Mouse (Mus musculus): ENCODE results near the gene Csnk2a2. TPM values are rescaled to one million over a fixed set of nuclear protein-coding genes. Genes with fewer than 3 reads are reported as not detected.
A peak's percentile ranks its signal among the peaks of the same experiment; 100 is the strongest.

The Csnk2a2 gene
- polyA plus RNA-seq, 1 experiment from 2014 or later: 7.3 TPM

GRCm38 (mm10) chr8:95468995-95469394 is 20.8 kb downstream of the Csnk2a2 start:
- no peak overlapping the region for H3K4me2 ChIP-seq
- no peaks in the 10 kb centered on the region for H3K9me3 ChIP-seq (replicated peaks)
- H3K4me1 ChIP-seq: no peaks in the 10 kb centered on the region
- peaks cover 63% of the 10 kb centered on the region for H3K36me3 ChIP-seq
- H3K9ac ChIP-seq (replicated peaks): no peak overlapping the region
- 98% methylated on average over 3 of the region's 3 CpGs for WGBS
- no peak overlapping the region for H3K4me3 ChIP-seq (replicated peaks)
- H3K27ac ChIP-seq (replicated peaks): no peak overlapping the region
- no peak for ATAC-seq (ENCODE audit: low FRiP score)
- no peaks in the 10 kb centered on the region for H3K27me3 ChIP-seq (replicated peaks)

DNA sequence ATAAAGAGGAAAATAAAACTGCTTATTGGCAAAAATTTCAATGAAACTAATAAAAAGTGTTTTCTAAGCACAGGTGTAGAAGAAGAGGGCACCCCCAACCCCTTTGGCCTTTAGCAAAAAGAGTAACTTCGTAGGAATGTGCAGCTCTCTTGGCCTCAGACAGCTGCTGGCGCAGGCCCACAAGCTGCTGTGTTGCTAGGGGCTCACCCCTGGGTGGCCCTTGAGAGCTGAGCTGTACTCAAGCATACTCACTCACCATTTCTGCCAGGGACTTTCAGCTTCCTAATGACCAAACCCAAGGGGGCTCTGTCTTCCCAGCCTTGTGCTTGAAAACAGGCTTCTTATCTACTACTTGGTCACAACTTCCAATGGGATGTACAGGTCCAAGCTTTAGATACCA is 23.3 kb downstream of the Csnk2a2 start:
- H3K9me3 ChIP-seq (replicated peaks): no peaks in the 10 kb centered on the region
- H3K36me3 ChIP-seq: peaks cover 54% of the 10 kb centered on the region
- H3K4me2 ChIP-seq: no peak overlapping the region
- H3K27ac ChIP-seq (replicated peaks): no peak overlapping the region
- no peak overlapping the region for H3K9ac ChIP-seq (replicated peaks)
- H3K4me1 ChIP-seq: no peaks in the 10 kb centered on the region
- H3K27me3 ChIP-seq (replicated peaks): no peaks in the 10 kb centered on the region
- H3K4me3 ChIP-seq (replicated peaks): no peak overlapping the region
- no peak for ATAC-seq (ENCODE audit: low FRiP score)
- WGBS: 88% methylated on average over 2 of the region's 2 CpGs

- Histone ChIP-seq H3K9me3 (replicated peaks) (no peaks in the 10 kb centered on the region), H3K4me1 (no peaks in the 10 kb centered on the region), H3K4me2 (no peak overlapping the region), H3K36me3 (peaks cover 85% of the 10 kb centered on the region), H3K4me3 (replicated peaks) (no peak overlapping the region), H3K27me3 (replicated peaks) (no peaks in the 10 kb centered on the region), H3K27ac (replicated peaks) (no peak overlapping the region), H3K9ac (replicated peaks) (no peak overlapping the region)
- 57% methylated on average over 8 of the region's 8 CpGs for WGBS
- ATAC-seq (ENCODE audit: low FRiP score): no peak
These were observed 37.3 kb downstream of the Csnk2a2 start for GRCm38 (mm10) chr8:95452518-95452917.

- Histone ChIP-seq H3K4me1 (no peaks in the 10 kb centered on the region), H3K27ac (replicated peaks) (no peak overlapping the region), H3K9ac (replicated peaks) (no peak overlapping the region), H3K4me2 (no peak overlapping the region), H3K9me3 (replicated peaks) (no peaks in the 10 kb centered on the region), H3K27me3 (replicated peaks) (no peaks in the 10 kb centered on the region), H3K36me3 (peaks cover 71% of the 10 kb centered on the region), H3K4me3 (replicated peaks) (no peak overlapping the region)
- no peak for ATAC-seq (ENCODE audit: low FRiP score)
- WGBS: 97% methylated on average over 5 of the region's 5 CpGs
These were observed 39.6 kb downstream of the Csnk2a2 start for GRCm38 (mm10) chr8:95450271-95450670.

DNA sequence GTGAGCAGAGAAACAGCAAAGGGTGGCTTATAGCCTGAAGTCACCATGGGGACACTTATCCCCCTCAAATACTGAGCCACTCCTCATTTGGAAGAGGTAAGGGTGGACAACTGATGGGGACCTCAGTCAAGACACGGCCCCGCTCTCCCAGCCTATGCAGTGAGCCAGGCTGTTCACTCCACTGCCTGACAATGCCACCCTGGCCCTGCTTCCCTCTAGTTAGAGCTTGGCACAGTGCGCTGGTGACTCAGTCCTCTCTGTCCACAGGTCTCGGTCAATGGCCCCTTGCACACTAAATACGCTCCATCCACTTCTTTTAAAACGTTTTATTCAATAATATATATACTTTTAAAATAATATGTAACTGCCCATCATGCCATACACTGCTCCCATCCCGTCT is 42.2 kb downstream of the Csnk2a2 start:
- Histone ChIP-seq H3K4me3 (replicated peaks) (no peak overlapping the region), H3K4me1 (no peaks in the 10 kb centered on the region), H3K9me3 (replicated peaks) (no peaks in the 10 kb centered on the region), H3K27me3 (replicated peaks) (no peaks in the 10 kb centered on the region), H3K9ac (replicated peaks) (no peak overlapping the region), H3K4me2 (no peak overlapping the region), H3K36me3 (peaks cover 51% of the 10 kb centered on the region), H3K27ac (replicated peaks) (no peak overlapping the region)
- WGBS: 90% methylated on average over 7 of the region's 7 CpGs
- no peak for ATAC-seq (ENCODE audit: low FRiP score)

GRCm38 (mm10) chr8:95445042-95445441 is 44.8 kb downstream of the Csnk2a2 start:
- no peak overlapping the region for H3K4me3 ChIP-seq (replicated peaks)
- ATAC-seq (ENCODE audit: low FRiP score): no peak
- H3K4me2 ChIP-seq: no peak overlapping the region
- H3K4me1 ChIP-seq: no peaks in the 10 kb centered on the region
- H3K36me3 ChIP-seq: peaks cover 31% of the 10 kb centered on the region
- H3K27me3 ChIP-seq (replicated peaks): no peaks in the 10 kb centered on the region
- no peak overlapping the region for H3K9ac ChIP-seq (replicated peaks)
- H3K9me3 ChIP-seq (replicated peaks): no peaks in the 10 kb centered on the region
- WGBS: 80% methylated on average over 4 of the region's 4 CpGs
- no peak overlapping the region for H3K27ac ChIP-seq (replicated peaks)

DNA sequence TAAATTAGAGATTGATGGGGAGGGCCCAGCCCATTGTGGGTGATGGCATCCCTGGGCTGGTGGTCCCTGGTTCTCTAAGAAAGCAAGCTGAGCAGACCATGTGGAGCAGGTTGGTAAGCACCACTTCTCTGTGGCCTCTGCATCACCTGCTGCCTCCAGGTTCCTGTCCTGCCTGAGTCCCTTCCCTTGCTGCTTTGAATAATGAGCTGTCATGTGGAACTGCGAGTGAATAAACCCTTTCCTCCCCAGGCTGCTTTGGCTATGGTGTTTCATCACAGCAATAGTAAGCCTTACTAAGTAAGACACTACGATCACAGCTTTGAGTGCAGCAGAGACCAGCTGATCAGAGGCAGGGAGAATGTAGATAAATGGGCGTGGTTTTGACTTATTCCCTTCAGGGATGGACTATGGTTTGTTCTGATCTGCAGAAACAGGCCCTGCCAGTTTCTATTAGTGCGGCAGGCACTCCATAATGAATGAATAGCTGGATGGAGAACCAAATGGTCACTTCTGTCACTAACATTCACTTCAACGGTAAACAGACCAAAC is 48.3 kb downstream of the Csnk2a2 start:
- Histone ChIP-seq H3K4me1 (no peaks in the 10 kb centered on the region), H3K4me3 (replicated peaks) (no peak overlapping the region), H3K4me2 (no peak overlapping the region), H3K27ac (replicated peaks) (no peak overlapping the region), H3K9me3 (replicated peaks) (no peaks in the 10 kb centered on the region), H3K9ac (replicated peaks) (no peak overlapping the region), H3K36me3 (no peaks in the 10 kb centered on the region), H3K27me3 (replicated peaks) (no peaks in the 10 kb centered on the region)
- ATAC-seq (ENCODE audit: low FRiP score): no peak
- WGBS: 66% methylated on average over 5 of the region's 5 CpGs

DNA sequence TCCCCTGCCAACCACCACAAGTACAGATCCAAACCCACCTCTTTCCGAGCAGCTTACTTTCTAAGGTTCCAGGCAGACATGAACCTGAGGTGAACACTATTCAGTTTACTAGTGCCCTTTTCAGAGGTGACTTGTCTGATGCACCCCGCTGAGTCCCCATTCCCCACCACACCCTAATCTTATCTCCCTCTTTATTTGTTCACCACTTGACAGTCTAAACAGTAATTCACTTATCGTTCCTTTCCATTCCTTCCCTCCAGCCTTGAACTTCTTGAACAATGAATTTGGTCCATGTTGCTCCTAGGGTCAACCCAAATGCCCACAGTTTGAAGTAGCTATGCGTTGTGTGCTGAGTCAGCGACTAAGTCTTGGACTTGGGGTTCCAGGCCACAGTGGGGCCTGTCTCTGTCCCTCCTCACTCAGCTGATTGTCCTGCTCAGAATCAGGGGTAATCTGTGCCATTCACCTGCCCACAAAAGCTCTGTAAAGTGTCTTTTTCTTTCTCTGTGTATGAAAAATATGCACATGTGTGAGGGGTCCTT is 49.6 kb downstream of the Csnk2a2 start:
- no peaks in the 10 kb centered on the region for H3K9me3 ChIP-seq (replicated peaks)
- H3K4me2 ChIP-seq: no peak overlapping the region
- no peak overlapping the region for H3K27ac ChIP-seq (replicated peaks)
- no peaks in the 10 kb centered on the region for H3K27me3 ChIP-seq (replicated peaks)
- H3K4me3 ChIP-seq (replicated peaks): no peak overlapping the region
- H3K9ac ChIP-seq (replicated peaks): no peak overlapping the region
- ATAC-seq (ENCODE audit: low FRiP score): no peak
- WGBS: 94% methylated on average over 5 of the region's 5 CpGs
- H3K4me1 ChIP-seq: no peaks in the 10 kb centered on the region
- H3K36me3 ChIP-seq: no peaks in the 10 kb centered on the region

DNA sequence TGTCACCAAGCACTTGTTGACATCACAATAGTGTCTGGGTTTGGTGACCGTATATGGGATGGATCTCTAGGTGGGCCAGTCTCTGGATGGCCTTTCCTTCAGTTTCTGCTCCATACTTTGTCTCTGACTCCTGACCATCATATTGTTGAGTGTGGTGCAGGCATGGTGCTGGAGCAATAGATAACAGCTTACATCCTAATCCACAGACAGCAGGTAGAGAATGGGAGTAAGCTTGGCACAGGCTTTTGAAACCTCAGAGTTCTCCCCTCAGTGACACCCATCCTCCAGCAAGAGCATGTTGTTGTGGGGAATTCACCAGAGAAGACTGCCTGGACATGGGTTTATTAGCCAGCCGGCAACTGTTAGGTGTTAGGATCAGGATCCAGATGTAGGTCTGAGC is 50.4 kb downstream of the Csnk2a2 start:
- Histone ChIP-seq H3K27me3 (replicated peaks) (no peaks in the 10 kb centered on the region), H3K4me2 (no peak overlapping the region), H3K9me3 (replicated peaks) (no peaks in the 10 kb centered on the region), H3K4me1 (no peaks in the 10 kb centered on the region), H3K36me3 (no peaks in the 10 kb centered on the region), H3K4me3 (replicated peaks) (no peak overlapping the region), H3K27ac (replicated peaks) (no peak overlapping the region), H3K9ac (replicated peaks) (no peak overlapping the region)
- ATAC-seq (ENCODE audit: low FRiP score): no peak
- 93% methylated on average over 2 of the region's 2 CpGs for WGBS

GRCm38 (mm10) chr8:95437341-95437992 is 52.4 kb downstream of the Csnk2a2 start:
- Histone ChIP-seq H3K9me3 (replicated peaks) (no peaks in the 10 kb centered on the region), H3K4me3 (replicated peaks) (no peak overlapping the region), H3K4me1 (peaks cover 17% of the 10 kb centered on the region), H3K4me2 (no peak overlapping the region), H3K36me3 (no peaks in the 10 kb centered on the region), H3K27me3 (replicated peaks) (no peaks in the 10 kb centered on the region), H3K9ac (replicated peaks) (no peak overlapping the region), H3K27ac (replicated peaks) (no peak overlapping the region)
- ATAC-seq (ENCODE audit: low FRiP score): no peak
- 56% methylated on average over 5 of the region's 5 CpGs for WGBS

DNA sequence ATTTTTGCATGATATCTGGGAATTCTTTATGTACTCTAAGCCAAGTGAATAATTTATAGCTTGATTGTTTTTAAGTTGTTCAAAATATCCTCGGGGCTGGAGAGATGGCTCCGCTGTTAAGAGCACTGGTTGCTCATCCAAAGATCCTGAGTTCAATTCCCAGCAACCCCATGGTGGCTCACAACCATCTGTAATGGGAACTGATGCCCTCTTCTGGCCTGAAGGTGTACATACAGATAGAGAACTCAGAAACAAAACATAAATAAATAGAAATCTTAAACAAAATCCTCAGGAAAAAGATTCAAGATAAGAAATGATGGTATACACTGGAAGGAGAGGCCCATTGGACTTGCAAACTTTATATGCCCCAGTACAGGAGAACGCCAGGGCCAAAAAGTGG is 53.9 kb downstream of the Csnk2a2 start:
- Histone ChIP-seq H3K4me2 (no peak overlapping the region), H3K27ac (replicated peaks) (no peak overlapping the region), H3K27me3 (replicated peaks) (no peaks in the 10 kb centered on the region), H3K4me1 (peaks cover 27% of the 10 kb centered on the region), H3K4me3 (replicated peaks) (no peak overlapping the region), H3K9me3 (replicated peaks) (no peaks in the 10 kb centered on the region), H3K9ac (replicated peaks) (no peak overlapping the region), H3K36me3 (no peaks in the 10 kb centered on the region)
- WGBS: 95% methylated on average over 3 of the region's 3 CpGs
- ATAC-seq (ENCODE audit: low FRiP score): no peak

GRCm38 (mm10) chr8:95435471-95435870 is 54.4 kb downstream of the Csnk2a2 start:
- peak overlapping the region; percentile 80 for H3K4me2 ChIP-seq
- H3K27ac ChIP-seq (replicated peaks): peak overlapping the region; percentile 70; the same call in 1 of the 2 replicates
- no peak for ATAC-seq (ENCODE audit: low FRiP score)
- H3K4me3 ChIP-seq (replicated peaks): peak overlapping the region; percentile 94; the same call in 1 of the 2 replicates
- 84% methylated on average over 9 of the region's 9 CpGs for WGBS
- no peaks in the 10 kb centered on the region for H3K9me3 ChIP-seq (replicated peaks)
- no peaks in the 10 kb centered on the region for H3K36me3 ChIP-seq
- peaks cover 32% of the 10 kb centered on the region for H3K4me1 ChIP-seq
- no peaks in the 10 kb centered on the region for H3K27me3 ChIP-seq (replicated peaks)
- no peak overlapping the region for H3K9ac ChIP-seq (replicated peaks)
